Mouse (Mus musculus) embryo, embryonic 9.5 days (tissue): ENCODE measurements around the gene Ly6g6d.

Source experiments
- DNase-seq: peaks from one replicate; pipeline ENCODE4 v3.0.0-alpha.2; 2017; ENCODE audit errors: extremely low spot score

Ly6g6d gene

DNA sequence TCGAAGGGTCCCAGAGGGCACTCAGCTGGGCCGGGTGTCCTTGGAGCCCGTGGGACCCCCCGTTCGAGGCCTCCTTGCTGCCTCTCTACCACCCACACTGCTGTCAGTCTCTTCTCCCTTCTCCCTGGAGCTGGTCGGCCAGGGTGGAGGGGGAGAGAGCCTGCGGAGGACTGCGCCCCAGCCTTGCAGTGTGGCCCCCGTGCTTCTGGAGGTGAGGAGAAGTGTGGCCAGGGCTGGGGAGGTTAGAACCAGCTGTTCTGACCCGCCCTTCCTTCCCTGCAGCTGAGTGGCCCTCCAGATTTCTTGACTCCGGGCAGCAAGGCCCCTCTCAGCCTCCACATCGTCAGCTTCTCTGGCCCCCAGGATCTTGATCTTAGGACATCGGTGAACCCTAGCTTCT lies 53.6 kb downstream of the Ly6g6d start:
- DNase-seq = no peak

DNA sequence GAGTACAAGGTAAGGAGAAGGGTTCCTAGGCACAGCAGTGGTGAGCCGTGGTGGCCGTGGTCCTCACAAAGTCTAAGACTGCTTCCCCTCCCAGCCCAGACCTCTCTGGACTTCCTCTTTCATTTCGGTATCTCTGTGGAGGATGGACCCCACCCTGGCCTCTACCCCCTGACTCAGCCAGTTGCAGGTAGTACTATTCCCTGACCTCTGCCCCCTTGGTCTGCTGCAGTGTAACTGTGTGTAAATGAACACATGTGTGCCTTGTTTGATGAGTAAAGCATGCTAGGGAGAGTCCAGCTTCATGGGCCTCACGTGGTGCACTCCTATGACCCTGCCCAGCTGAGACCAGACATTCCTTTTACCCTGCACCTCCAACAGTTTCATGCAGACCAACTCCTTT lies 54.1 kb downstream of the Ly6g6d start:
- DNase-seq = no peak

DNA sequence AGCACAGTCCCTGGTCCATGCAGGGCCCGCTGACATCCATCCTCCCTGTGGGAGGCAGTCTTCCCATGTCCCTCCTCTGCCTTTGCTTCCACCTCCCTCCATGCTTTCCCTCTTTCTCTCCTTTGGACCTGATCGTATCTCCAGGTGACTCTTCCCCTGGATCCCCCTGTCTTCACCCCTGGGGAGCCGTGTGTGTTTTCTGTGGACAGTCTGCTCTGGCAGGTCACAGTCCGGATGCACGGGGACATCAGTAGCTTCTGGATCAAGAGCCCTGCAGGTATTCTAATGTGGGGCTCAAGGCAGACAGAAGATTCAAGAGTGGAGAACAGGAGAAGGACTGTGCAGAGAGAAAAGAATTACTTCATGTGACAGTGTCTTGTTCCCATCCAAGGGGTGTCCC lies 54.6 kb downstream of the Ly6g6d start:
- DNase-seq = no peak

DNA sequence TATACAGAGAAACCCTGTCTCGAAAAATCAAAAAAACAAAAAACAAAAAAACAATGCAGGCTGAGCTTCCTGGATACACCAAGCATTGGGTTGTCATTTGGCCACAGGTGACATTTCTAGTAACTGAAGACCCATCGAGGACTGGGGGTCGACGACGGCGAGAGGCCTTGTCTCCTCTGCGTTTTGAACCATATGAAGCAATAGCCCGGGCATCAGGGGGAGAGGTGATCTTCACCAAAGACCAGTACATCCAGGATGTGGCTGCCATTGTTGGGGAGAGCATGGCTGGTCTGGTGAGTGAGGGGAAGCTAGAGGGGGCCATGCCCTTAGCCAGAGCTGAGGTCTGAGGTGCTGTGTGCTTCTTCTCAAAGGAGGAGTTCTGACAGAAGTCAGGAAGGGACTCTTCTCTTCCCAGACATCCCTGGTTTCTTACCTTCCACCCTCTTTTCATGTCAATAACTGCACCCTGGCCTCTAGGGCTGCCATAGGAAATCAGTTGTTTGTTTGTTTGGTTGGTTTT lies 55.3 kb downstream of the Ly6g6d start:
- no peak for DNase-seq

DNA sequence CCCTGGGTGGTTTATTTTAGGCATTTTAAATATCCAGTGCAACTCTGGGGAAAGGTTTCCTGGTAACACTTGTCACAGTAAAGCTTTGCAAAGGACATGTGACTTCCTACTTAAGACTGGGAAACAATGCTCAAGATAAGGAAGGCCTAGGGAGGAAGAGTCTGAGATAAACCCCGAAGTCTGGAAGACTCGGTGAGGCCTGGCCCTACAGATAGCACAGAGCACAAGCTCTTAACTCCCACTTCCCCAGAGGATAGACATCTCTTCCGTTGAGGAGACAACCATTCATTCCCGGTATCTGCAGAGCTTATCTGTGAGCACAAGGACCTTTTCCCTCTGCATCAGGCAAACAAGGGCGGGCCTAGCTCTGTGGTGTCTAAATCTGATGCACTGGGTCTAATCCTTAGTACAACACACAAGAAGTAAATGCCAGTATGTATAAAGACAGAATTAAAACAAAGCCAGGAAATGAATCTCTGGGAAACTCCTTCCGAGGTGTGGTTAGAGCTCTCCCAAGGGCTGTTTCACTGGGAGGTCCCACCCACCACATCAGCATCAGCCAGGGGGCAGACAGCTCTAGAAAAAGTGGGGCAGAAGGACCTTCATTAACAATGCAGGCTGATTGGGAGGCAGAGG lies 55.9 kb downstream of the Ly6g6d start:
- DNase-seq = no peak
